Mouse (Mus musculus) forebrain, embryonic 15.5 days (tissue): ENCODE data around the gene Dpysl5. TPM values are rescaled to one million over a fixed set of nuclear protein-coding genes. Genes with fewer than 3 reads are reported as not detected.

Source experiments
- polyA plus RNA-seq: library from polyadenylated mRNA; unstranded; fragments of >200 nt; fragmentation: Nextera tagmentation; extraction: Ambion mirVana; gene quantifications from 2 replicates; pipeline ENCODE4 v1.2.1, GENCODE M21; 2015

Dpysl5 gene
- polyA plus RNA-seq, 1 experiment from 2014 or later = 216 TPM

Other genes starting within 250 kb of the Dpysl5 start
- gene Otof, start 249.6 kb upstream of the Dpysl5 start, polyA plus RNA-seq = 2.0 and 2.1 TPM in 2 replicates
- gene 1700001C02Rik, start 245.5 kb upstream of the Dpysl5 start, polyA plus RNA-seq = 0.56 and 1.5 TPM in 2 replicates
- not detected in 2 replicates for gene Cib4, start 165.7 kb upstream of the Dpysl5 start, polyA plus RNA-seq
- 2.3 and 3.1 TPM in 2 replicates for gene Kcnk3, start 123.4 kb upstream of the Dpysl5 start, polyA plus RNA-seq
- gene Slc35f6, start 63.6 kb upstream of the Dpysl5 start, polyA plus RNA-seq = 28.0 and 31.1 TPM in 2 replicates
- 128 and 151 TPM in 2 replicates for gene Cenpa, start 44.8 kb upstream of the Dpysl5 start, polyA plus RNA-seq
- 101 and 110 TPM in 2 replicates for gene Mapre3, start 103.1 kb downstream of the Dpysl5 start, polyA plus RNA-seq
- gene Tmem214, start 156.4 kb downstream of the Dpysl5 start, polyA plus RNA-seq = 48.1 and 50.9 TPM in 2 replicates
- gene Agbl5, start 177.1 kb downstream of the Dpysl5 start, polyA plus RNA-seq = 23.2 and 23.9 TPM in 2 replicates
- 243 and 273 TPM in 2 replicates for gene Ost4, start 196.2 kb downstream of the Dpysl5 start, polyA plus RNA-seq
- 12.0 and 12.9 TPM in 2 replicates for gene Emilin1, start 201.8 kb downstream of the Dpysl5 start, polyA plus RNA-seq
- gene Khk, start 209.9 kb downstream of the Dpysl5 start, polyA plus RNA-seq = 5.1 and 5.5 TPM in 2 replicates
- 15.9 and 18.5 TPM in 2 replicates for gene Cgref1, start 234.0 kb downstream of the Dpysl5 start, polyA plus RNA-seq
- gene Preb, start 248.8 kb downstream of the Dpysl5 start, polyA plus RNA-seq = 123 and 127 TPM in 2 replicates